Mouse (Mus musculus) ES-CJ7 (cell line): ENCODE data around the gene Entpd4b.
"Not testable (repeated sequence)": the region's sequence is repeated elsewhere in the genome, so short reads cannot be mapped to it uniquely, and the experiment has no call there.

Experiments used
- DNase-seq: peaks from one replicate; pipeline ENCODE4 v3.0.0; 2011; ENCODE audit warnings: low read depth, low spot score

The Entpd4b gene

DNA sequence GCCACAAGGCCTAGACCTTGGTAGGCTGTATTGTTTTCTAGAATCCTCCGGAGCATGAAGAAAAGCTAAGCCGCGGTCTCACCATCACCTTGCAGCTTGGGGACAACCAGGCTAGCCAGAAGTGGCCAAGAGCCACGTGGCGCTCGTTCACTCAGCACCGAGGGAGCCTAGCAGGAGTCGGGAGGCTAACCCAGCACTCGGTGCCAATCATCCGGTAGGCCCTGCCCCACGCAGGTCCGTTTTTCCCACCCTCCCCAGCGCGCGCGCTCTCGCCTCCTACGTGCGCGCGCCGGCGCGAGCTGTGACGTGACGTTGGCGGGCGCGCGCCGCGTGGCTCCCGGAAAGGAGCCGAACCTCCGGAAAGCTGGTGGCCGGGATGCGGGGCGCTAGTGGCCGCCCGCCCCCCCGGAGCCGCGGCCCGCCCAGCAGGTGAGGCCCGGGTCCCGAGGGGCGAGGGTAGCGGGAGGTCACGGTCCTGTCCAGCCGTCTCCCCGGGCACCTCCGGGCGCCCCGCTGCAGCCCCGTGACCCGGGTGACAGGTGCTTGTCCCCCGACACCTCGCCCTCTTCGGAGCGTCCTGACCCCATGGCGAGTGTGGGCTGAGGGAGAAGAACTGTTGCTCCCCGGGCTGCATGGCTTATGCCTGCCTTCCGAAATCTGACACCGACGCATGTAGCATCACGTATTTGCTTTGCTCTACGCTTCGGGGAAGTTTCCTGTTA lies at the start of gene Entpd4b:
Entpd4b (plus strand) TSS at position 315 of the 722 bp plus-strand sequence.
- not testable (repeated sequence) for DNase-seq

DNA sequence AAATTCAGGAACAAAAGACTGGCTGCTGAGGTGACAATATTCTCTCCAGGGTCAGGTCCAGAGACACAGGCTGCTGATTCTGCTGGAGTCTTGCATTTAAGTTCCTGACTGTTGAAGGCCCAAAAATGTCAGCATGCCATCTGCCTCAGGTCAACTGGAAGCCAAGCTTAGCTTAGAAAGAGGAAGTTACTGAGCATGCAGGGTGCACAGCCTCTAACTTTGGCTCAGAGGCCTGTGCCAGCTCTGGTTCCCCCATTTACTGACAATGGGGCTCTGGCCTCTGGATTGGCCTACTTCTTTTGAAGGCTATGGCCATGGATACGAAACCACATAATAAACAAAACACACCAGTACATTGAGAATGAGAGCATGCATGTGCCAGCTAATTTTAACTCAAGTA lies 48.2 kb upstream of the Entpd4b start:
- DNase-seq = not testable (repeated sequence)

DNA sequence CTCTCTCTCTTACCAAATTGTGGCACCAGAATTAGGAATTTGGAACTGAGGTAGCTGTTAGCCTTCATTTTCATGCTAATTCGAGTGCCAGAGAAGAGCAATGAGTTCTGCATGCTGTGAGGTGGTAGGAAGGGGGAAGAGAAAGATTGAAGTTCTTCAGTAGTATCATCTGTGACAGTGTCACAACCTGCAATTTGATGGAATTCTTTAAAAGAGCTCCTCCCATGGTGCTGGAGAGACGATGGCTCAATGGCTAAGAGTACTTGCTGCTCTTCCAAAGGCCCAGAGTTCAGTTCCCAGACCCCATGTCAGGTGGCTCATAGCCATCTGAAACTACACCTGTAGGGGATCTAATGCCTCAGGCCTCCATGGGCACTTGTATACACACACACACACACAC lies 42.8 kb upstream of the Entpd4b start, which contains the start of gene Gm27179:
Gm27179 (minus strand) TSS at position 101 of the 400 bp plus-strand sequence.
- not testable (repeated sequence) for DNase-seq

DNA sequence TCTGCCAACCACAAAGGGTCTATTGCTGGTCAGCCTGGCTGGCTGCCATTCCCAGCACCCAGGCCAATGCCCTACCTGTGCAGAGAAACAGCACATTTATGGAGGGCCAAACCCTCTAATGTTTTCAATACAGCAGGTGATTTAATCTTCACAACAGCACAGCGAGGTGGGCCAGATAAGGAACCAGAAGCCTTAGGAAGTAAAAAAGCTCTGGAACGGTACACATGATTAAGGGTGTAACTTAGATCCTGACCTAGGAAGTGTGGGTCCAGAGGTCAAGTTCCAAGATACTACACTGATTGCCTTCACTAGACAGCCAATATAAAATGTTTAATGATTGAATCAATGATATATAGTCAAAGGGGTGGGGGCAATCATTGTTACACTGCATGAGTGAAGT lies 34.4 kb upstream of the Entpd4b start:
- not testable (repeated sequence) for DNase-seq

DNA sequence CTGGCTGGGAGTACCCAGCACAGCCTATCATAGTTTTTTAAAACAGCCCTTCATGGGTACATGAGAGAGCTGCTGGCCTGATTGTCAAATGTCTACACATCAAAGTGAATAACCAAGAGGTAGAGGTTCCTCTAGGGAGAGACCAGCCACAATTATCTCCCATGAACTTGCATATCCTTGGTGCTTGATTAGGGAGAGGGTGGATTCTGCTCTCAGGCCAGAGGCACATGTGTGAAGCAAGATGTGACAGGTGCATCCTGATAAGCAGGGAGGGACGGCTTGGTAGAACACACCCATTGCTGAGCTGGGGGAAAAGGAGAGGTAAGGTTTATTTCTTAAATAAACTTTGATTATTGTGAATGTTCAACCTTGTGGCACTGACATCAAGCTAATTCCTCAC lies 32.2 kb upstream of the Entpd4b start:
- not testable (repeated sequence) for DNase-seq

DNA sequence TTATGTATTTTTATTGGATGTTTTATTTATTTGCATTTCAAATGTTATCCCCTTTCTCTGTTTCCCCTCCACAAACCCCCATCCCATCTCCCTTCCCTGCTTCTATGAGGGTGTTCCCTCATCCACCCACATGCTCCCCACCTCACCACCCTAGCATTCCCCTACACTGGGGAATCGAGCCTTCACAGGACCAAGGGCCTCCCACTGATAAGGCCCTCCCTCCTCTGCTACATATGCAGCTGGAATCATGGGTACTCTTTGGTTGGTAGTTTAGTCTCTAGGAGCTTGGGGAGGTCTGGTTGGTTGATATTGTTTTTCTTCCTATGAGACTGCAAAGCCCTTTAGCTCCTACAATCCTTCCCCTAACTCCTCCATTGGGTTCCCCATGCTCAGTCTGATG lies 29.0 kb upstream of the Entpd4b start:
- DNase-seq = not testable (repeated sequence)

DNA sequence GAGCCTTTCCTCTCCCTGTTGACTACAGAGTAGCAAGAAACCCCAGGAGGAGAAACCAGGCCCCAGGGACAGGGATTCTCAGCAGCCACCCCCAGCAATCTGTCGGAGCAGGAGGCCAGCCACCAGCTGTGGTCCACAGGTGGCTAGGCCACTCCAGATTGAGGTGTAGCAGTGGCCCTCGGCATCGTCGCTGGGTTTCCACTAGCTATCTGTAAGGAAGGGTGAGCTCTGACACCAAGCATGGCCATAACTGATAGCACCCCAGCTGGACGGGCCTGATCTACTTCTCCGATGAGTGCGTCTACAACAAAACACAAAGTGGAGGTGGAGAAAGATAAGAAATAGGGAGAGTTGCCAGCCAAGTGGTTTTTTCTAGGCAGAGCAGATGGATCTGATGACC lies 18.7 kb upstream of the Entpd4b start:
- DNase-seq = not testable (repeated sequence)

DNA sequence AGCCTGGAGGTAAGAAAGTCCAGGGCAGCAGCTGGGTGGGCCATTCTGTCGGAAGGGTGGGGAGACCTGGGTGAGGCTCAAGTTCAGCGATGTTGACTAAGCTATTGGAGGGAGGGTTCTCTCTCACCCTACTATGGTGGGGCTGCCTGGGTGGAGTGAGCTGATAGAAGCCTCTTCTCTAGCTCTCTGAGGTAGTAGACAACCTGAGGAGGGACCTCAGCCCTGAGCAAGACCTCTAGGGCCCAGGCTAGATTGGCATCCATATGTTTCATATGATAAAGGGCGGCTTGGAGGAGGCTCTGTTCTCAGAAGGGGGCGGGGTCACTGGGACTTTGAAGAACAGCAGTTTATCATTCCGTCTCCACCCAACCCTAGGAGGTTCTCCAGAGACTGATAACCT lies 15.1 kb upstream of the Entpd4b start:
- DNase-seq = not testable (repeated sequence)

DNA sequence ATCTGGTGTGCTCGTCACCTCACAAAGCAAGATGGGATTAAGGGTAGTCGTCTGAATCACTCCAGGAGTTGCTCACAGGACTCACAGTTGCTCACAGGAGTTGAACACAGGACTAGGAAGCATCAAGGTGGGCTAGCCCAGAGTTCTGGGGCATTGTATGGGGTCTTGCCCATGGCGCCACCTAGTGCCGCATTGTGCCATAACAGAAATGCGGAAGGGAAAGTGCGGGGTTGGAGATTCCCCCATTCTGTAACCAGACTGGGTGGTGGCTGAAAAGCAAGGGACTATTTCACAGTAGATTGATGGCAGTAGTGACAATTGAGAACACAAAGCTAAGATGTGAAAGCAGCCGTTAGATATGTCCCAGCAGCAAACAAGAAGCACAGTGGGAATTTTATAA lies 12.5 kb upstream of the Entpd4b start:
- not testable (repeated sequence) for DNase-seq

DNA sequence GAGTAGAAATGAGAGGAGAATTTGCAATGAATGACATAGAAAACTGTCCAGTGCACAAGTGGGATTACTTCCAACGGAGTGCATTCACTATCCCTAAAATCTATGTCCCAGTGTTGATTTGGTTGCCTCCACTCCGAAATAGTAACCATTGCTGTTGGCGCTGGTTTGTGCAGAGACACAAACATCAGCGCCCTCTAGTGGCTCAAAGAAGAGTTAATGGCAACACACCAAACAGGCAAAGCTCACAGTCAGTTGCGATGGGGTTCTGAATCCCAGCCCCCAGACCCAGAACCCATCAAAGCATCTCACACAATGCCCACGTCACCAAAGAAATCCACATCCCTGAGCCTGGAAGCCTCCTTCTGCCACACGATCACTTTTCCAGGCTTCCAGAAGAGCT lies 11.2 kb upstream of the Entpd4b start:
- DNase-seq = not testable (repeated sequence)

DNA sequence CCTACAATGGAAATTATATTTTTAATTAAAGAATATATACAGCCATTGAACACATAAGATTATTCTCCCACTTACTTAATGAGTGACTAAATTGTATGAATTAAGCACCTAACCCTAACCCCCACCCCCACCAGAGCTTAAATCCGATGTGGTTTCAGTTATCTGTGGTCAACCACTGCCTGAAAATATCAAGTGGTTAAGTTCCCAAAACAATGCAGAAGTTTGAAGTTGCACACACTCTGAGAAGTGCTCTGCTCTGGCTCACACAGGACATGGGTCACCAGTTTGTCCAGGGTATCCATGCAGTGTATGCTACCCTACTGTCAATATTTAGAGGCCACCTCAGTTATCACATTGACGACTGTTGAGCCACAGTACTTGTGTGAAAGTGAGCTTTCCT lies 10.2 kb upstream of the Entpd4b start:
- DNase-seq = not testable (repeated sequence)

DNA sequence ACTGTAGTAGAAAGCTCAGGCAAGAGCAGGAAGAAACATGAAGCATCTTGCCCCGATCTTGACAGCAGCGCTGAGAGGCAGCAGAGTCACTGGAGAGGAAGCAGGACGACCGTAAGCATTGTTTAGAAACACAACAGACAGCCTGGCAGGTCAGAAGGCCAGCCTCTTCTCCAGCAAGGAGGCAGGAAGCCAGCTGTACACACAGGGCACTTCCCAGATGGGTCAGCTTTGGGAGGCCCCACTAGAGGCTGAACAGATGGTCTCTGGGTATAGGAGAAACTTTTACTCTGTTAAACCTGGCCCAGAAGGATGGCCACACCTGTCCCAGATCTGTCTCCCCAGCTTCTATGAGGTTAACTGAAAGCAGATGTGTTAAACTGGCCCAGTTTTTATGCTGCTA lies 7.9 kb upstream of the Entpd4b start:
- DNase-seq = not testable (repeated sequence)

DNA sequence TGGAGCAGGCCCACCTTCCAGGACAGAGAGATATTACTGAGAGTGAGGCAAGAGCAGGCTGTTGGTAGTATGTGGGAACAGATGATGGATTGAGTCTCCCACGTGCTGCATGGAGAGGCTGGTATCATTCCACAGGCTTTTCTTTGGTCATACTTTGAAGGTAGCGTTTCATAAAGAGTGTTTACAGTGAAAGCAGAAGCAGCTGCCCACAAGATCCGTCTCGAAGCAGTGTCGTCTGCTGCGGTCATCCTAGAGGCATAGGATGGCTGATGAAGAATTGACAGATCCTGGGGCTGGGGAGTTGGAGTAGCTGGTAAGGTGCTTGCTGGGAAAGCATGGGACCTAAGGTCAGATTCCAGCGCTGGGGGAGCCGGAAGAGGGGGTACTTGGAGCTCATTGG lies 1.6 kb downstream of the Entpd4b start:
- DNase-seq = not testable (repeated sequence)

DNA sequence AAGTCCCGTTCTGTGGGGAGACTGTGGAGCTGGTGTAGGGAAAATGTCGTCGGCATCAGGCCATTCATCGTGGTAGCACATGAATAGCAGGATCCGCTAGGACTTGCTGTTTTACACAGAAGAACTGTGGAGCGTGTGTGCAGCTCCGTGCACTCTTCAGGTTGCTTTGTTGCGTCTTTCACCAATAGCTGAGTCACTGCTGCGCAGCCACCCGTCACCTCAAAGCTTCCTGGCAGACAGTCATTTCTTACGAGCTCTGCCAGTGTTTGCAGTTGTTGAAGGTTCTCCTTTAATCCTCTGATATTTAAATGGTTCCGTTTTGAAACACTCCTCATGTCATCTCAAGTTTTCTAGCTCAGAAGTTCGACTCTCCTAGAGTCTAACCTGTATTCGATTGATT lies 2.3 kb downstream of the Entpd4b start:
- not testable (repeated sequence) for DNase-seq
